Mouse (Mus musculus) G1E (cell line): ENCODE data around the gene Zfp266.

Experiments used
- CTCF ChIP-seq: IDR thresholded peaks from 2 replicates; pipeline ENCODE4 v1.5.1; 2012; ENCODE audit warnings: low read depth, low read length, inconsistent platforms, mixed read lengths
- GATA1 ChIP-seq: IDR thresholded peaks from 2 replicates; pipeline ENCODE4 v1.6.1; 2012; ENCODE audit warnings: borderline replicate concordance, low read length, inconsistent platforms, mixed read lengths
- GATA2 ChIP-seq: IDR thresholded peaks from 2 replicates; pipeline ENCODE4 v1.6.1; 2012; ENCODE audit warnings: low read depth, low read length, inconsistent platforms, borderline replicate concordance
- POLR2AphosphoS5 ChIP-seq: IDR thresholded peaks from 2 replicates; pipeline ENCODE4 v1.6.1; 2012; ENCODE audit warnings: low read depth, low read length, inconsistent platforms; ENCODE audit not compliant: insufficient replicate concordance
- TAL1 ChIP-seq: conservative IDR thresholded peaks from 2 replicates; pipeline ENCODE4 v1.6.1; 2012; ENCODE audit warnings: low read depth, low read length, inconsistent platforms, mixed read lengths

GRCm38 (mm10) chr9:20493281-20493680 lies 27.9 kb downstream of the Zfp266 start:
- TF ChIP-seq GATA1 (no peak), CTCF (no peak), TAL1 (no peak), GATA2 (no peak), POLR2AphosphoS5 (no peak)
